Mouse (Mus musculus) heart, embryonic 11.5 days (tissue): Measurements from ENCODE around the gene Krtap19-2. TPM values are rescaled to one million over a fixed set of nuclear protein-coding genes. Genes with fewer than 3 reads are reported as not detected.

Source experiments
- ATAC-seq: fragments of 200-750 bp; cut with Nextera tagmentation; replicated peaks from 2 replicates; pipeline ENCODE4 v1.8.0; 2017; ENCODE audit warnings: moderate library complexity; ENCODE audit not compliant: insufficient number of reproducible peaks, low FRiP score, low TSS enrichment
- H3K27ac ChIP-seq: fragments of 300-500 bp; sonication (generic); 2 replicates; pipeline ENCODE4 v1.5.1; 2014; ENCODE audit warnings: mild to moderate bottlenecking, low read depth, low read length
- H3K27me3 ChIP-seq: fragments of 300-500 bp; sonication (generic); 2 replicates; pipeline ENCODE4 v1.6.1; 2014; ENCODE audit warnings: mild to moderate bottlenecking, low read length, mixed read lengths; ENCODE audit not compliant: control insufficient read depth, insufficient read depth
- H3K36me3 ChIP-seq: fragments of 300-500 bp; sonication (generic); 2 replicates; pipeline ENCODE4 v1.6.1; 2014; ENCODE audit warnings: mild to moderate bottlenecking, low read length, moderate library complexity, mixed read lengths; ENCODE audit not compliant: control insufficient read depth, insufficient read depth
- H3K4me1 ChIP-seq: fragments of 300-500 bp; sonication (generic); 2 replicates; pipeline ENCODE4 v1.6.1; 2014; ENCODE audit warnings: low read length; ENCODE audit not compliant: control insufficient read depth, insufficient read depth
- H3K4me2 ChIP-seq: fragments of 300-500 bp; sonication (generic); 2 replicates; pipeline ENCODE4 v1.6.1; 2014; ENCODE audit warnings: mild to moderate bottlenecking, moderate library complexity
- H3K4me3 ChIP-seq: fragments of 300-500 bp; sonication (generic); 2 replicates; pipeline ENCODE4 v1.5.1; 2014; ENCODE audit warnings: low read depth, low read length
- H3K9ac ChIP-seq: fragments of 300-500 bp; sonication (generic); 2 replicates; pipeline ENCODE4 v1.6.1; 2014; ENCODE audit warnings: mild to moderate bottlenecking, low read depth, low read length, moderate library complexity
- H3K9me3 ChIP-seq: fragments of 300-500 bp; sonication (generic); replicated peaks from 2 replicates; pipeline ENCODE4 v1.6.1; 2016; ENCODE audit warnings: low read length; ENCODE audit not compliant: control insufficient read depth
- WGBS: fragments of 180-500 bp; shearing (Covaris S2); extraction: QIAGEN DNeasy Blood & Tissue Kit; methylation state at CpG from one replicate; pipeline ENCODE4 v1.1.7; 2014; ENCODE audit not compliant: insufficient replicate concordance; 5-methylcytosine and 5-hydroxymethylcytosine counted together
- polyA plus RNA-seq: library from polyadenylated mRNA; unstranded; fragments of >200 nt; fragmentation: Nextera tagmentation; extraction: Ambion mirVana; gene quantifications from 2 replicates; pipeline ENCODE4 v1.2.1, GENCODE M21; 2014

Gene Krtap19-2
- not detected in 2 replicates for polyA plus RNA-seq

DNA sequence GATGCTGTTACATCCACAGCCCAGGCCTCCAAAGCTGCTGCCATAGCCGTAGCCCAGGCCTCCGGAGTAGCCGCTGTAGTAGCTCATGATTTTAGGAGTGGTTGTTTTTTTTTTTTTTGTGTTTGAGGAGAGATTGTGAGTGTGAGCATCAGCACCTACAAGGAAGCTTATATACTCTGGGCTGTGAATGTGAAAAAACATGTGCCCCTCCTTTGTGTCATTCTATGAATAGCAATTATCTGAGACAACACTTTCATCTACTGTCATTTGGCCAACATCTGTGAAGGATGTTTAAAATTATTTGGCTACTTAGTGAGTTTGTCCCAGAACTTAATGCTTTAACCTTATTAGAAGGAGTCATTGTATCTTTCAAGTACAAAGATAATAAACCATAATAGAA is at the start of gene Krtap19-2:
Krtap19-2 (minus strand) TSS at position 101 of the 400 bp plus-strand sequence.
- H3K4me2 ChIP-seq: no peak within 1 kb of the TSS
- no peaks in the 10 kb centered on the region for H3K4me1 ChIP-seq
- H3K27me3 ChIP-seq: no peaks in the 10 kb centered on the region
- H3K4me3 ChIP-seq: no peak within 1 kb of the TSS
- H3K36me3 ChIP-seq: no peaks in the 10 kb centered on the region
- no peaks in the 10 kb centered on the region for H3K9me3 ChIP-seq
- H3K9ac ChIP-seq: no peak within 1 kb of the TSS
- no peak for ATAC-seq
- WGBS: 90% methylated on average over 3 of the region's 3 CpGs
- no peak within 1 kb of the TSS for H3K27ac ChIP-seq

GRCm38 (mm10) chr16:88896357-88896756 is 22.3 kb upstream of the Krtap19-2 start, which contains the start of gene Krtap19-5:
Krtap19-5 (minus strand) TSS chr16:88896457.
- H3K9ac ChIP-seq: no peak within 1 kb of the TSS
- WGBS: 89% methylated on average over 6 of the region's 6 CpGs
- no peak within 1 kb of the TSS for H3K4me2 ChIP-seq
- H3K9me3 ChIP-seq: no peaks in the 10 kb centered on the region; the same call in 1 of the 2 replicates
- no peak for ATAC-seq
- H3K36me3 ChIP-seq: no peaks in the 10 kb centered on the region
- H3K27me3 ChIP-seq: no peaks in the 10 kb centered on the region
- no peaks in the 10 kb centered on the region for H3K4me1 ChIP-seq
- H3K4me3 ChIP-seq: no peak within 1 kb of the TSS
- no peak within 1 kb of the TSS for H3K27ac ChIP-seq

- no peaks in the 10 kb centered on the region for H3K36me3 ChIP-seq
- H3K9me3 ChIP-seq: no peaks in the 10 kb centered on the region
- no peak overlapping the region for H3K4me2 ChIP-seq
- H3K27me3 ChIP-seq: no peaks in the 10 kb centered on the region
- H3K27ac ChIP-seq: no peak overlapping the region
- 84% methylated on average over 6 of the region's 6 CpGs for WGBS
- H3K4me3 ChIP-seq: no peak overlapping the region
- H3K9ac ChIP-seq: no peak overlapping the region
- H3K4me1 ChIP-seq: no peaks in the 10 kb centered on the region
- ATAC-seq: no peak
These were observed 12.8 kb upstream of the Krtap19-2 start for GRCm38 (mm10) chr16:88886870-88887269.

DNA sequence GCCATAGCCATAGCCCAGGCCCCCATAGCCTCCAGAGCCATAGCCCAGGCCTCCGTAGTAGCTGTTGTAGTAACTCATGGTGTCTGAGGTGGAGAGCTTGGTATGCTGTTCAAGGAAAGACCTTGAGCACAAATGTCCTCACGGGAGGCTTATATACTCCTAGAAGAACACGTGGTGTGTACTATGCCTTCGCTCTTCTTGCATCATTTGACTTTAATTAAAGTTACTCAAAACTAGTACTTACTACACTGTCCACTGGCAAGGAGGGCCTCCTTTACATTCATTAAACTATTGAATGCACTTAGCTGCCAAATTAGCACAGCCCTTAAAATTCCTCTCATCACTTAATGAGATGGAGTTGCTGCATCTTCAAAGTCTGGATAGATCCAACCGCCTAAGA is 10.9 kb upstream of the Krtap19-2 start, which contains the start of gene Krtap19-4:
Krtap19-4 (minus strand) TSS at position 101 of the 400 bp plus-strand sequence.
- Histone ChIP-seq H3K4me3 (no peak within 1 kb of the TSS), H3K9me3 (no peaks in the 10 kb centered on the region)
- 81% methylated on average over 5 of the region's 5 CpGs for WGBS

DNA sequence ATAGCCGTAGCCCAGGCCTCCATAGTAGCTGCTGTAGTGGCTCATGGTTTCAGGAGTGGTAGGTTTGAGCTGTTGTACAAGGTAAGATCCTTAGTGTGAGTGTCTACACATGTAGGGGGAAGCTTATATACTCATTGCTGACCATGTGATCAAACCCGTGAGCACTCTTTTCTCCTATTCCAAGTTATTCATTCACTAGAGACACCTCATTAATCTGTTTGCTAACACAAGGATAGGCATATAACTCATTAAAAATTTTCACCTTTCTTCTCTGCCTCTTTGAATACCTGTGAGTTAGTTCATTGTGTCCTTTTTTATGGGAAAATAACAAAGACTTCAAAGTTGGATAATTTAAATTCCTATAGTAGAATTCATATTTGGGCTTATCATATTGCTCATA is 3.9 kb upstream of the Krtap19-2 start, which contains the start of gene Krtap19-3:
Krtap19-3 (minus strand) TSS at position 101 of the 400 bp plus-strand sequence.
- H3K9ac ChIP-seq: no peak within 1 kb of the TSS
- H3K36me3 ChIP-seq: no peaks in the 10 kb centered on the region
- WGBS: 76% methylated on average over 2 of the region's 2 CpGs
- H3K27ac ChIP-seq: no peak within 1 kb of the TSS
- H3K27me3 ChIP-seq: no peaks in the 10 kb centered on the region
- no peaks in the 10 kb centered on the region for H3K9me3 ChIP-seq
- no peaks in the 10 kb centered on the region for H3K4me1 ChIP-seq
- no peak within 1 kb of the TSS for H3K4me3 ChIP-seq
- ATAC-seq: no peak
- H3K4me2 ChIP-seq: no peak within 1 kb of the TSS

More for the DNA sequence above, 10.9 kb upstream of the Krtap19-2 start, which contains the start of gene Krtap19-4:
- H3K4me2 ChIP-seq: no peak within 1 kb of the TSS
- H3K27ac ChIP-seq: no peak within 1 kb of the TSS
- no peaks in the 10 kb centered on the region for H3K27me3 ChIP-seq
- no peak within 1 kb of the TSS for H3K9ac ChIP-seq
- no peaks in the 10 kb centered on the region for H3K4me1 ChIP-seq
- no peak for ATAC-seq
- no peaks in the 10 kb centered on the region for H3K36me3 ChIP-seq

DNA sequence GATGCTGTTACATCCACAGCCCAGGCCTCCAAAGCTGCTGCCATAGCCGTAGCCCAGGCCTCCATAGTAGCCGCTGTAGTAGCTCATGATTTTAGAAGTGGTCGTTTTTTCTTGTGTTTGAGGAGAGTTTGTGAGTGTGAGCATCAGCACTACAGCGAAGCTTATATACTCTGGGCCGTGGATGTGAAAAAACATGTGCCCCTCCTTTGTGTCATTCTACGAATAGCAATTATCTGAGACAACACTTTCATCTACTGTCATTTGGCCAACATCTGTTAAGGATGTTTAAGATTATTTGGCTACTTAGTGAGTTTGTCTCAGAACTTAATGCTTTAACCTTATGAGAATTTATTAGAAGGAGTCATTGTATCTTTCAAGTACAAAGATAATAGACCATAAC is 4.8 kb downstream of the Krtap19-2 start, which contains the start of gene Krtap19-1:
Krtap19-1 (minus strand) TSS at position 101 of the 400 bp plus-strand sequence.
- Histone ChIP-seq H3K4me1 (no peaks in the 10 kb centered on the region), H3K9ac (no peak within 1 kb of the TSS), H3K4me3 (no peak within 1 kb of the TSS), H3K27ac (no peak within 1 kb of the TSS), H3K4me2 (no peak within 1 kb of the TSS), H3K36me3 (no peaks in the 10 kb centered on the region), H3K9me3 (no peaks in the 10 kb centered on the region), H3K27me3 (no peaks in the 10 kb centered on the region)
- ATAC-seq: no peak
- 75% methylated on average over 6 of the region's 6 CpGs for WGBS

GRCm38 (mm10) chr16:88864887-88865407 is 9.1 kb downstream of the Krtap19-2 start:
- Histone ChIP-seq H3K4me1 (no peaks in the 10 kb centered on the region), H3K36me3 (no peaks in the 10 kb centered on the region), H3K27me3 (no peaks in the 10 kb centered on the region), H3K4me3 (no peak overlapping the region), H3K27ac (no peak overlapping the region), H3K9me3 (no peaks in the 10 kb centered on the region), H3K9ac (no peak overlapping the region), H3K4me2 (no peak overlapping the region)
- 76% methylated on average over 4 of the region's 4 CpGs for whole genome bisulfite sequencing
- ATAC-seq: no peak

DNA sequence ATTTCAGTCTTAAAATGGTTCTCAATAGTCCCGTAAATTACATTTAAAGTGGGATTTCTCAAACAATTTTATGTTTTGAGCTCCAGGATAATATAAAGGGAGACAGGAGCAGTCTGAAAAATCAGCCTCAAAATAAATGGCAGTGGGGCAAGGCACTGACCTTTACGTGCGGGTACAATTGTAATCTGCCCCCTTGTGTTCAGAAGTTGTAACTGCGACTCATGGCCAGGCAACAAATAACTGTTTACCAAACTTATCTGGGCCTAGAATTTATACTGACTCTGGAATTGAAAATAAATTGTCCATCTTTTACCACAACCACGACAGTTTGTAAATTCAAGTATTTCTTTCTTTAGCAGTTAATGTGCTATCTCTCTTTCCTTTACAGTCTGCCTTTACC is 22.6 kb downstream of the Krtap19-2 start:
- no peaks in the 10 kb centered on the region for H3K27me3 ChIP-seq
- 14% methylated on average over 5 of the region's 5 CpGs for WGBS

GRCm38 (mm10) chr16:88848558-88848957 is 25.5 kb downstream of the Krtap19-2 start:
- Histone ChIP-seq H3K9ac (no peak overlapping the region), H3K36me3 (no peaks in the 10 kb centered on the region), H3K4me1 (no peaks in the 10 kb centered on the region), H3K4me2 (no peak overlapping the region), H3K9me3 (no peaks in the 10 kb centered on the region), H3K27ac (no peak overlapping the region), H3K4me3 (no peak overlapping the region), H3K27me3 (no peaks in the 10 kb centered on the region)
- 81% methylated on average over 4 of the region's 4 CpGs for WGBS
- no peak for ATAC-seq

More for the DNA sequence above, 22.6 kb downstream of the Krtap19-2 start:
- Histone ChIP-seq H3K36me3 (no peaks in the 10 kb centered on the region), H3K9ac (no peak overlapping the region), H3K9me3 (no peaks in the 10 kb centered on the region), H3K4me3 (no peak overlapping the region), H3K27ac (no peak overlapping the region), H3K4me1 (no peaks in the 10 kb centered on the region), H3K4me2 (no peak overlapping the region)
- no peak for ATAC-seq
